Mouse (Mus musculus) heart, adult 2 months (tissue): ENCODE results near the gene Lgr5. TPM values are rescaled to one million over a fixed set of nuclear protein-coding genes. Genes with fewer than 3 reads are reported as not detected.
A peak's percentile ranks its signal among the peaks of the same experiment; 100 is the strongest.

Experiments used
- DNase-seq, 2 experiments: peaks; one replicate each; pipeline ENCODE4 v3.0.0; 2021
- H3K27ac ChIP-seq: fragments of 200-600 bp; 2 replicates; pipeline ENCODE4 v1.8.1; 2022
- H3K27me3 ChIP-seq: fragments of 200-500 bp; 2 replicates; pipeline ENCODE4 v1.6.1; 2012; ENCODE audit warnings: mild to moderate bottlenecking, low read length, inconsistent platforms, mixed read lengths; ENCODE audit not compliant: control insufficient read depth, insufficient read depth
- H3K36me3 ChIP-seq: fragments of 200-500 bp; 2 replicates; pipeline ENCODE4 v1.6.1; 2012; ENCODE audit warnings: low read length, inconsistent platforms; ENCODE audit not compliant: control insufficient read depth, insufficient read depth
- H3K4me1 ChIP-seq: fragments of 200-500 bp; 2 replicates; pipeline ENCODE4 v1.6.1; 2011; ENCODE audit warnings: low read length; ENCODE audit not compliant: control insufficient read depth, insufficient read depth
- H3K4me3 ChIP-seq: fragments of 200-600 bp; 2 replicates; pipeline ENCODE4 v1.8.1; 2022
- H3K79me2 ChIP-seq: fragments of 200-500 bp; replicated peaks from 2 replicates; pipeline ENCODE4 v1.6.1; 2012; ENCODE audit warnings: mild to moderate bottlenecking, inconsistent platforms, low read length, moderate library complexity, mixed read lengths; ENCODE audit not compliant: control insufficient read depth, insufficient read depth
- H3K9ac ChIP-seq: fragments of 200-500 bp; 2 replicates; pipeline ENCODE4 v1.6.1; 2012; ENCODE audit warnings: low read depth, mild to moderate bottlenecking, control low read depth, inconsistent platforms, low read length, mixed read lengths
- CTCF ChIP-seq: fragments of 200-600 bp; IDR thresholded peaks from 2 replicates; pipeline ENCODE4 v1.8.1; 2022; ENCODE audit warnings: antibody characterized with exemption, mild to moderate bottlenecking, moderate library complexity
- EP300 ChIP-seq: fragments of 200-500 bp; IDR thresholded peaks from 2 replicates; pipeline ENCODE4 v1.6.1; 2011; ENCODE audit warnings: low read depth, low read length, control low read depth; ENCODE audit not compliant: insufficient read depth
- POLR2A ChIP-seq: fragments of 200-500 bp; IDR thresholded peaks from 2 replicates; pipeline ENCODE4 v1.6.1; 2011; ENCODE audit warnings: mild to moderate bottlenecking, low read depth, low read length, control low read depth; ENCODE audit not compliant: insufficient read depth
- WGBS: fragments of 180-500 bp; shearing (Covaris S2); methylation state at CpG from one replicate; pipeline ENCODE4 v1.1.7; 2018; 5-methylcytosine and 5-hydroxymethylcytosine counted together
- intact Hi-C: fragments of 180-260 bp; cut with DNase I; formaldehyde crosslinking; loops from one replicate; pipeline ENCODE4 v1.15.1; 2025
- polyA plus RNA-seq: library from polyadenylated mRNA; depleted of rRNA; stranded (reverse); fragments of >200 nt; gene quantifications from 2 replicates; pipeline ENCODE4 v1.2.3, GENCODE M21; 2012; rRNA removed
- total RNA-seq, 2 experiments: library from RNA; stranded (reverse); gene quantifications; 2 replicates each; pipeline ENCODE4 v1.2.3; 2021

The Lgr5 gene
- total and polyA plus RNA-seq, 3 experiments: 0.05 to 0.25 TPM; not detected in 1

DNA sequence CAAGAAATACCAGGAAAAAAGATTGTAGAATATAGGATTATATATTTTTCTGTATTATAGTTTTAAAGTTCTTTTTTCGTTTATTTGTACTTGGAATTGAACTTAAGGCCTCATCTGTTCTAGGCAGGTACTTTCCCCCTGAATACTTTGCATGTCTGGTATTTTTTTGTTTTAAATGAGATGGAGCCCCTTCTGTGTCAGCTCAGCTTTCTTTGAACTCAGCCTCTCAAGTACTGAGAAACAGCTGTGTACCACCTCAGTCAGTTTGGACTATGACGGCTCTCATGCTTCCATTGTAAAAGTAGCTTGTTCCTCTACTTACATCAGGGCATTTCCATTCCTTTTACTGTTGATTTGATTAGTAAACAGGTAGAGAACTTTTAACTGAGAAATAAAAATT lies 174.1 kb downstream of the Lgr5 start:
- H3K79me2 ChIP-seq: peaks cover 1% of the 10 kb centered on the region; the same call in 1 of the 2 replicates
- WGBS: 88% methylated on average over 2 of the region's 2 CpGs
- H3K4me3 ChIP-seq: no peak overlapping the region
- TF ChIP-seq EP300 (no peak), POLR2A (no peak), CTCF (no peak)
- no peaks in the 10 kb centered on the region for H3K27me3 ChIP-seq
- peaks cover 18% of the 10 kb centered on the region for H3K36me3 ChIP-seq
- intact Hi-C loops: loop anchor here (5.0 kb wide), 1 partner anchor 204 kb away; no protein-coding TSS in a partner anchor
- H3K9ac ChIP-seq: no peak overlapping the region
- no peak for DNase-seq
- no peaks in the 10 kb centered on the region for H3K4me1 ChIP-seq
- H3K27ac ChIP-seq: no peak overlapping the region

DNA sequence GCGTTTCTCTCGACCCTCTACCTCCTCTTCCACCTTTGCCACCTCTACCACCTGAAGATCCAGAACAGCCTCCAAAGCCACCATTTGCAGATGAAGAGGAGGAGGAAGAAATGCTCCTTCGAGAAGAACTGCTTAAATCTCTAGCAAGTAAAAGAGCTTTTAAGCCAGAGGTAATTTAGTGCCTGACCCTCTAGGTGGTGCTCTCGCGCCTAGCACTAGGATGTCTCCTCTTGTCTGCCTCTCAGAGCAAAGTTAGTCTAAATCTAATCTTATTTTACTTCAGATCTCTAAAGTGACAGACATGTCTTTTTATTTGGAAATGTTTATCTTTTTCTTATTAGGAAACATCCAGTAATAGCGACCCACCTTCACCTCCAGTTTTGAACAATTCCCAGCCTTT lies 181.2 kb downstream of the Lgr5 start:
- WGBS: 69% methylated on average over 6 of the region's 6 CpGs
- Histone ChIP-seq H3K27me3 (no peaks in the 10 kb centered on the region), H3K9ac (no peak overlapping the region), H3K27ac (no peak overlapping the region), H3K36me3 (peaks cover 11% of the 10 kb centered on the region), H3K4me1 (no peaks in the 10 kb centered on the region; the same call in 1 of the 2 replicates), H3K4me3 (no peak overlapping the region), H3K79me2 (no peaks in the 10 kb centered on the region)
- intact Hi-C loops: loop anchor here (2.0 to 5.0 kb wide), 2 partner anchors 84 to 791 kb away; no protein-coding TSS in a partner anchor
- TF ChIP-seq POLR2A: no peak
- no peak for TF ChIP-seq EP300
- TF ChIP-seq CTCF: peak; percentile 83
- DNase-seq: peak; percentile 22 to 53

Other genes with a start within 250 kb of the Lgr5 start
- 10 to 100 TPM; 12.1 to 15.1 TPM for gene Tmem19, start 225.3 kb downstream of the Lgr5 start, total RNA-seq
- 8.6 and 11.5 TPM in 2 replicates for gene Tmem19, start 225.3 kb downstream of the Lgr5 start, polyA plus RNA-seq
- 1 to 10 TPM; 7.9 to 9.3 TPM for gene Thap2, start 203.3 kb downstream of the Lgr5 start, total RNA-seq
- 5.0 and 7.8 TPM in 2 replicates for gene Thap2, start 203.3 kb downstream of the Lgr5 start, polyA plus RNA-seq
- 10 to 100 TPM; 13.3 TPM for gene Zfc3h1, start 202.8 kb downstream of the Lgr5 start, total RNA-seq
- gene Zfc3h1, start 202.8 kb downstream of the Lgr5 start, polyA plus RNA-seq: 13.7 and 29.3 TPM in 2 replicates
- not detected for gene A930009A15Rik, start 17.8 kb downstream of the Lgr5 start, total RNA-seq
- gene A930009A15Rik, start 17.8 kb downstream of the Lgr5 start, polyA plus RNA-seq: not detected in 2 replicates
- gene Tspan8, start 229.1 kb upstream of the Lgr5 start, total RNA-seq: 1 to 10 TPM; 2.8 to 3.1 TPM
- 0.91 and 1.3 TPM in 2 replicates for gene Tspan8, start 229.1 kb upstream of the Lgr5 start, polyA plus RNA-seq